Mouse (Mus musculus): ENCODE data around the gene Rcc1. TPM values are rescaled to one million over a fixed set of nuclear protein-coding genes. Genes with fewer than 3 reads are reported as not detected.

Gene Rcc1
- total and polyA plus RNA-seq, 3 experiments: 93.6 to 149 (median 148) TPM

GRCm38 (mm10) chr4:132389302-132389701 is 35.9 kb upstream of the Rcc1 start:
- no peaks in the 10 kb centered on the region for H3K27me3 ChIP-seq (replicated peaks)
- in situ Hi-C loops (cut with MboI; ENCODE audit: low pct_ligation_motif_present, low pct_unique_long_range_greater_than_20kb, low sequenced_read_pairs): no loop called here
- no peak overlapping the region for H3K9ac ChIP-seq (ENCODE audit: insufficient read depth, low read depth)
- no peak overlapping the region for H3K27ac ChIP-seq (ENCODE audit: insufficient read depth, low read depth)
- peaks cover 0 to 8% of the 10 kb centered on the region in 2 experiments for H3K36me3 ChIP-seq (replicated peaks in 1 of 2; ENCODE audit: control insufficient read depth in 1 of 2, insufficient read depth in 1 of 2, low read length in 1 of 2)
- DNase-seq (ENCODE audit: extremely low read depth): no peak
- H3K79me2 ChIP-seq (replicated peaks; ENCODE audit: control insufficient read depth, extremely low read depth, insufficient read depth, poor library complexity, severe bottlenecking): no peaks in the 10 kb centered on the region
- H3K4me2 ChIP-seq (ENCODE audit: insufficient read depth, low read depth, poor library complexity, severe bottlenecking): no peak overlapping the region
- peaks cover 3 to 28% of the 10 kb centered on the region in 2 experiments; a peak in 3 of 4 replicates for H3K4me1 ChIP-seq (ENCODE audit: control insufficient read depth in 1 of 2, insufficient read depth in 2 of 2)
- dilution Hi-C loops (cut with MboI; ENCODE audit: extremely low pct_ligation_motif_present, extremely low pct_unique_long_range_greater_than_20kb, low sequenced_read_pairs): no loop called here
- TF ChIP-seq EP300 (IDR thresholded peaks at IDR 0.05; ENCODE audit: low read length) (no peak), CHD2 (IDR thresholded peaks at IDR 0.05; ENCODE audit: low read length) (no peak), RCOR1 (conservative IDR thresholded peaks at IDR 0.05; ENCODE audit: low read depth, low read length) (no peak), USF2 (conservative IDR thresholded peaks at IDR 0.05; ENCODE audit: low read depth, low read length) (no peak), IRF4 (IDR thresholded peaks at IDR 0.05; ENCODE audit: low read depth, low read length) (no peak), ZC3H11A (IDR thresholded peaks at IDR 0.05; ENCODE audit: low read depth, low read length) (no peak), JUN (IDR thresholded peaks at IDR 0.05; ENCODE audit: insufficient read depth, low read depth, low read length) (no peak), POLR2A (IDR thresholded peaks at IDR 0.05; ENCODE audit: low read depth, low read length) (no peak), GABPA (IDR thresholded peaks at IDR 0.05; ENCODE audit: insufficient replicate concordance, low read depth, low read length) (no peak), MAFK (IDR thresholded peaks at IDR 0.05; ENCODE audit: insufficient replicate concordance, low read length) (no peak), MAZ (IDR thresholded peaks at IDR 0.05; ENCODE audit: low read depth, low read length) (no peak)
- no peak overlapping the region for H3K4me3 ChIP-seq (replicated peaks in 1 of 3; ENCODE audit: low read depth in 2 of 3, low read length in 2 of 3, poor library complexity in 1 of 3)
- H3K9me3 ChIP-seq (replicated peaks; ENCODE audit: low read length): no peaks in the 10 kb centered on the region

GRCm38 (mm10) chr4:132387617-132388016 is 34.2 kb upstream of the Rcc1 start:
- Histone ChIP-seq H3K4me2 (ENCODE audit: insufficient read depth, low read depth, poor library complexity, severe bottlenecking) (no peak overlapping the region), H3K9me3 (replicated peaks; ENCODE audit: low read length) (no peaks in the 10 kb centered on the region), H3K79me2 (replicated peaks; ENCODE audit: control insufficient read depth, extremely low read depth, insufficient read depth, poor library complexity, severe bottlenecking) (no peaks in the 10 kb centered on the region), H3K27ac (ENCODE audit: insufficient read depth, low read depth) (no peak overlapping the region), H3K27me3 (replicated peaks) (no peaks in the 10 kb centered on the region), H3K36me3 (replicated peaks in 1 of 2; ENCODE audit: control insufficient read depth in 1 of 2, insufficient read depth in 1 of 2, low read length in 1 of 2) (peaks cover 0 to 12% of the 10 kb centered on the region in 2 experiments), H3K9ac (ENCODE audit: insufficient read depth, low read depth) (no peak overlapping the region), H3K4me1 (ENCODE audit: control insufficient read depth in 1 of 2, insufficient read depth in 2 of 2) (peaks cover 3 to 30% of the 10 kb centered on the region in 2 experiments; a peak in 3 of 4 replicates), H3K4me3 (replicated peaks in 1 of 3; ENCODE audit: low read depth in 2 of 3, low read length in 2 of 3, poor library complexity in 1 of 3) (no peak overlapping the region)
- dilution Hi-C loops (cut with MboI; ENCODE audit: extremely low pct_ligation_motif_present, extremely low pct_unique_long_range_greater_than_20kb, low sequenced_read_pairs): no loop called here
- TF ChIP-seq MAZ (IDR thresholded peaks at IDR 0.05; ENCODE audit: low read depth, low read length) (no peak), SMC3 (IDR thresholded peaks at IDR 0.05; ENCODE audit: low read depth, low read length) (no peak), HCFC1 (IDR thresholded peaks at IDR 0.05; ENCODE audit: low read depth, low read length) (no peak), ELF1 (IDR thresholded peaks at IDR 0.05; ENCODE audit: low read depth, low read length) (no peak), RCOR1 (conservative IDR thresholded peaks at IDR 0.05; ENCODE audit: low read depth, low read length) (no peak), ZKSCAN1 (IDR thresholded peaks at IDR 0.05; ENCODE audit: borderline replicate concordance, low read depth, low read length) (no peak), ZNF384 (IDR thresholded peaks at IDR 0.05; ENCODE audit: low read depth, low read length) (no peak), PAX5 (IDR thresholded peaks at IDR 0.05; ENCODE audit: low read length) (no peak), TBP (conservative IDR thresholded peaks at IDR 0.05; ENCODE audit: low read depth, low read length) (no peak), ZC3H11A (IDR thresholded peaks at IDR 0.05; ENCODE audit: low read depth, low read length) (no peak), ZMIZ1 (IDR thresholded peaks at IDR 0.05; ENCODE audit: low read depth, low read length) (no peak), POLR2AphosphoS2 (IDR thresholded peaks at IDR 0.05; ENCODE audit: low read depth, low read length) (no peak), CTCF (conservative IDR thresholded peaks at IDR 0.05 in 1 of 2, IDR thresholded peaks at IDR 0.05 in 1 of 2; ENCODE audit: low read depth in 2 of 2, low read length in 2 of 2) (no peak), POLR2A (IDR thresholded peaks at IDR 0.05; ENCODE audit: low read depth, low read length) (no peak)
- no peak for DNase-seq (ENCODE audit: extremely low read depth)
- in situ Hi-C loops (cut with MboI; ENCODE audit: low pct_ligation_motif_present, low pct_unique_long_range_greater_than_20kb, low sequenced_read_pairs): no loop called here

Measured in CH12.LX (cell line).